Comparison of ENCODE assay signal across 9 mouse cellular contexts in the genomic region with DNA sequence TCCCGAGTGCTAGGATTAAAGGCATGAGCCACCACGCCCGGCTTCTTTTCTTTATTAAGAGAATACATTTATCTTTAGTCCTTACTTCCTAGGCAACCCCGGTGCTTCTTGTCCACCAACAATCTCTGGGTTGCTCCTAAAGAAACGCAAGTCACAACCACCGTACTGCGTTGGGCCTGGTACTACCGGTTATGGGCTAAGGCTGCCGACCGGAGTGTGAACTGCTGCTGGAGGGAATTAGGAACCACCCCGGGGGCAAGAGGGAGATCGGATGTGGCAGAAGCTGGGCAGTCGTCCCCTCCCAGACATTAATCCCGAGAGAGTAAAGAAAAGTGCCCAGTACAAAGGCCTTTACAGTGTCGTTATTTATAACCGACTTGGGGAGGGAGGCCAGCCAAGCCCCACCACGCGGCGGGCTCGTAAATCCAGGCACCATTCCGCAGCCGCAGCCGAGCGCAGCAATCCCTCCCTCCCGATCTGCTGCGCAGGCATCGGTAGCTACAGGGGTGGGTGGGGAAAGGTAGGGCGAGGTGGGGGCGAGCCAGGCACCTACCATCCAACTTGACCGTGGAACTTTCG. TPM values are rescaled to one million over a fixed set of nuclear protein-coding genes. Genes with fewer than 3 reads are reported as not detected.
DNase-seq lines count a peak whose midpoint lies in the region; ATAC-seq and TF ChIP-seq lines count a peak whose summit lies in the region.
"Had no signal": no experiment of that assay in that cellular context is flagged by ENCODE, and none has a peak within 500 bp of the region (broad histone marks: within the 10 kb centered on the region; RNA-seq: fewer than 3 reads in every experiment).

No protein-coding gene starts in this region.

- no peaks in the 10 kb centered on the region for H3K36me3 ChIP-seq in forebrain, embryonic 12.5 days (replicated peaks)
- H3K36me3 ChIP-seq in midbrain, embryonic 14.5 days (ENCODE audit: control insufficient read depth, insufficient read depth, low read length), result no peaks in the 10 kb centered on the region

- H3K9ac ChIP-seq in forebrain, embryonic 12.5 days, result 0 out of 2 replicates have a peak overlapping the region, but pooled peaks have one; percentile 27
- no peak overlapping the region for H3K9ac ChIP-seq in midbrain, embryonic 14.5 days (replicated peaks; ENCODE audit: low read length)

- TF ChIP-seq CTCF in gastrocnemius, adult 2 months (IDR thresholded peaks at IDR 0.05), result no peak

- H3K9me3 ChIP-seq in forebrain, embryonic 12.5 days, result no peaks in the 10 kb centered on the region
- H3K9me3 ChIP-seq in midbrain, embryonic 14.5 days (ENCODE audit: control insufficient read depth, low read length), result no peaks in the 10 kb centered on the region

- peak overlapping the region; percentile 59 for H3K4me3 ChIP-seq in gastrocnemius, adult 2 months
- peak overlapping the region; percentile 33 for H3K4me3 ChIP-seq in forebrain, embryonic 12.5 days (replicated peaks)
- H3K4me3 ChIP-seq in midbrain, embryonic 14.5 days (replicated peaks; ENCODE audit: low read depth, low read length), result peak overlapping the region; percentile 17

- 2% methylated on average over 31 of the region's 31 CpGs for WGBS in forebrain, embryonic 12.5 days
- WGBS in midbrain, embryonic 14.5 days, result 1% methylated on average over 31 of the region's 31 CpGs

- intact Hi-C loops in gastrocnemius, adult 2 months (cut with DNase I), result loop anchor here (5.0 kb wide), 1 partner anchor 162 kb away; the partner anchor contains the start of gene Epb41
- intact Hi-C loops in left cerebral cortex, postnatal 4 days (cut with DNase I), result no loop called here

- peaks cover 45% of the 10 kb centered on the region for H3K4me1 ChIP-seq in forebrain, embryonic 12.5 days
- H3K4me1 ChIP-seq in midbrain, embryonic 14.5 days (ENCODE audit: control insufficient read depth, insufficient read depth, low read length), result peaks cover 21% of the 10 kb centered on the region

- H3K27me3 ChIP-seq in forebrain, embryonic 12.5 days, result peaks cover 93% of the 10 kb centered on the region
- H3K27me3 ChIP-seq in midbrain, embryonic 14.5 days (ENCODE audit: control insufficient read depth, insufficient read depth, low read length), result peaks cover 67% of the 10 kb centered on the region

- no peak for ATAC-seq in forebrain, embryonic 12.5 days (ENCODE audit: low FRiP score)
- no peak for ATAC-seq in midbrain, embryonic 14.5 days (ENCODE audit: low FRiP score, low TSS enrichment)

- H3K27ac ChIP-seq in gastrocnemius, adult 2 months, result peak overlapping the region; percentile 56
- no peak overlapping the region for H3K27ac ChIP-seq in forebrain, embryonic 12.5 days
- H3K27ac ChIP-seq in midbrain, embryonic 14.5 days (replicated peaks; ENCODE audit: low read depth, low read length), result no peak overlapping the region

- DNase-seq in gastrocnemius, adult 2 months, result peak; percentile 59
- no peak for DNase-seq in gastrocnemius, postnatal 4 days (ENCODE audit: low spot score in 2 of 2)
- DNase-seq in kidney, adult 18-20 months, result peak; percentile 60
- peak; percentile 65 for DNase-seq in midbrain, embryonic 14.5 days
- DNase-seq in cerebellum, adult 11 months, result no peak
- no peak for DNase-seq in left cerebral cortex, postnatal 4 days
- DNase-seq in layer of hippocampus, adult 9-10 months (ENCODE audit: low spot score), result no peak

- peak overlapping the region; percentile 53 for H3K4me2 ChIP-seq in forebrain, embryonic 12.5 days
- H3K4me2 ChIP-seq in midbrain, embryonic 14.5 days (ENCODE audit: low read length), result peak overlapping the region; percentile 54

RNA-seq across cellular contexts. Expression of gene Tmem200b, which starts 6.6 kb away (rescaled TPM):
- total RNA-seq in gastrocnemius, adult 2 months (2021), result 1 to 10 TPM; 1.2 to 4.0 TPM
- total RNA-seq in gastrocnemius, postnatal 4 days (2021), result 10 to 100 TPM in 1 of 2 experiments, 1 to 10 TPM in 1; 9.9 to 10.4 TPM
- polyA plus RNA-seq in forebrain, embryonic 12.5 days (2016; fragmentation: Nextera tagmentation; extraction: Ambion mirVana), result 0.24 and 0.50 TPM in 2 replicates
- not detected in 2 replicates for polyA plus RNA-seq in midbrain, embryonic 14.5 days (2014; fragmentation: Nextera tagmentation; extraction: Ambion mirVana)
- 1 to 10 TPM; 1.2 to 1.6 TPM for total RNA-seq in left cerebral cortex, postnatal 4 days (2021)
- total RNA-seq: common myeloid progenitor, adult 5-6 weeks had no signal

RNA-seq across cellular contexts. Expression of gene Srsf4, which starts 41.6 kb away (rescaled TPM):
- 10 to 100 TPM; 32.0 to 33.8 TPM for total RNA-seq in gastrocnemius, adult 2 months (2021)
- total RNA-seq in gastrocnemius, postnatal 4 days (2021), result 10 to 100 TPM; 64.3 to 69.4 TPM
- 193 and 199 TPM in 2 replicates for polyA plus RNA-seq in forebrain, embryonic 12.5 days (2016; fragmentation: Nextera tagmentation; extraction: Ambion mirVana)
- polyA plus RNA-seq in midbrain, embryonic 14.5 days (2014; fragmentation: Nextera tagmentation; extraction: Ambion mirVana), result 91.8 and 121 TPM in 2 replicates
- 10 to 100 TPM; 87.7 to 90.4 TPM for total RNA-seq in left cerebral cortex, postnatal 4 days (2021)

Comparison
In these comparisons a context has a peak if more than half of its experiments do, and no peak if none do; other contexts are left out.
1. DNase-seq: peak in gastrocnemius, adult 2 months (single experiment), kidney, adult 18-20 months (single experiment) and midbrain, embryonic 14.5 days (single experiment); none in gastrocnemius, postnatal 4 days (0 of 2), cerebellum, adult 11 months (single experiment), left cerebral cortex, postnatal 4 days (single experiment) and layer of hippocampus, adult 9-10 months (single experiment).
2. Peak in every context shown above with its lines, with median percentiles within 50 percentile points of each other: H3K4me3 ChIP-seq.